ENCODE assay signal across 18 mouse cellular contexts in the genomic region with DNA sequence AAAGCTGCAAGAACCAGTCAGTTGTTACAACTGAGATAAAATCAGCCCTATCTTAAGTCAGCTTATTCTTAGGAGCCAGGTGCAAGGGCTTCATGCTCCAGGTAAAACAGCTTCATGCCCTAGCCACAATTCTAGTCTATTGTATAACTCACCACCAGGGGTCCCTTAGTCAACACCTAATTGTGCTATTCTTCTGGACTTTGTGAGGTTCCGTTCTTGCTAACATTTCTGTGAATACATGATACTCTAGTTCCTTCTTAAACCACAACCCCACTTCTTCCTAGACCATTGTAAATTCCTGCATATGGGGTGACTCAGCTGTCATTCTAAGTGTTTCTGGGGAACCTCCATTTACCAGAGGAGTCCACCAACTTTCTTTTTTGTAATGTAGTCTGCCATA. TPM values are rescaled to one million over a fixed set of nuclear protein-coding genes. Genes with fewer than 3 reads are reported as not detected.
A peak's percentile ranks its signal among the peaks of the same experiment; 100 is the strongest.
DNase-seq lines count a peak whose midpoint lies in the region; ATAC-seq and TF ChIP-seq lines count a peak whose summit lies in the region.
"Had no signal": no experiment of that assay in that cellular context is flagged by ENCODE, and none has a peak within 500 bp of the region (broad histone marks: within the 10 kb centered on the region; RNA-seq: fewer than 3 reads in every experiment).

No protein-coding gene starts in this region.

- H3K4me1 ChIP-seq in liver, postnatal 0 days (ENCODE audit: insufficient read depth), result no peaks in the 10 kb centered on the region
- no peaks in the 10 kb centered on the region for H3K4me1 ChIP-seq in liver, embryonic 11.5 days (replicated peaks; ENCODE audit: control insufficient read depth, insufficient read depth, low read length)
- H3K4me1 ChIP-seq in heart, embryonic 12.5 days (replicated peaks), result no peaks in the 10 kb centered on the region
- H3K4me1 ChIP-seq: forebrain, embryonic 13.5 days; hindbrain, embryonic 15.5 days; limb, embryonic 12.5 days; midbrain, embryonic 12.5 days had no signal

- no peak for DNase-seq in liver, postnatal 0 days
- no peak for DNase-seq in liver, embryonic 11.5 days (ENCODE audit: low spot score)
- peak; percentile 7 for DNase-seq in CD4-positive, CD25-positive, alpha-beta regulatory T cell, adult 2 months (ENCODE audit: low read depth, low spot score)
- DNase-seq in right cerebral cortex, postnatal 14 days, result no peak
- no peak for DNase-seq in embryo, embryonic 10.5 days (ENCODE audit: low spot score)
- DNase-seq: adrenal gland, adult 8-10 months; cerebellum, adult 9-10 months; embryo, embryonic 11 days; kidney, adult 9 months; lung, adult 18-20 months; right cerebral cortex, postnatal 25 days had no signal

- TF ChIP-seq EP300 in liver, postnatal 0 days (IDR thresholded peaks at IDR 0.05; ENCODE audit: low read depth), result no peak

- TF ChIP-seq CTCF in liver, postnatal 0 days (IDR thresholded peaks at IDR 0.05; ENCODE audit: low read depth), result peak; percentile 35

- H3K4me3 ChIP-seq in liver, postnatal 0 days (ENCODE audit: low read depth, low read length), result no peak overlapping the region
- no peak overlapping the region for H3K4me3 ChIP-seq in liver, embryonic 11.5 days (ENCODE audit: low read depth, low read length)
- H3K4me3 ChIP-seq in heart, embryonic 12.5 days, result no peak overlapping the region
- H3K4me3 ChIP-seq: forebrain, embryonic 13.5 days; hindbrain, embryonic 15.5 days; limb, embryonic 12.5 days; midbrain, embryonic 12.5 days had no signal

- H3K9me3 ChIP-seq in liver, postnatal 0 days (ENCODE audit: low read length), result no peaks in the 10 kb centered on the region
- no peaks in the 10 kb centered on the region for H3K9me3 ChIP-seq in liver, embryonic 11.5 days (ENCODE audit: control insufficient read depth, low read length)
- H3K9me3 ChIP-seq in heart, embryonic 12.5 days (replicated peaks), result no peaks in the 10 kb centered on the region
- H3K9me3 ChIP-seq: forebrain, embryonic 13.5 days; hindbrain, embryonic 15.5 days; limb, embryonic 12.5 days; midbrain, embryonic 12.5 days had no signal

- no peak overlapping the region for H3K9ac ChIP-seq in liver, postnatal 0 days (replicated peaks)
- no peak overlapping the region for H3K9ac ChIP-seq in liver, embryonic 11.5 days (ENCODE audit: low read depth, low read length)
- no peak overlapping the region for H3K9ac ChIP-seq in heart, embryonic 12.5 days
- H3K9ac ChIP-seq: forebrain, embryonic 13.5 days; hindbrain, embryonic 15.5 days; limb, embryonic 12.5 days; midbrain, embryonic 12.5 days had no signal

- WGBS in liver, postnatal 0 days (ENCODE audit: insufficient replicate concordance), result 43% methylated on average over 1 of the region's 1 CpGs
- WGBS in liver, embryonic 11.5 days, result 30% methylated on average over 1 of the region's 1 CpGs
- WGBS in heart, embryonic 12.5 days, result 74% methylated on average over 1 of the region's 1 CpGs

- no peak overlapping the region for H3K27ac ChIP-seq in liver, postnatal 0 days (ENCODE audit: low read depth)
- no peak overlapping the region for H3K27ac ChIP-seq in liver, embryonic 11.5 days (ENCODE audit: low read depth, low read length)
- no peak overlapping the region for H3K27ac ChIP-seq in heart, embryonic 12.5 days (ENCODE audit: poor library complexity, severe bottlenecking)
- H3K27ac ChIP-seq: forebrain, embryonic 13.5 days; hindbrain, embryonic 15.5 days; limb, embryonic 12.5 days; midbrain, embryonic 12.5 days had no signal

- H3K36me3 ChIP-seq in liver, postnatal 0 days (replicated peaks; ENCODE audit: insufficient read depth, low read length), result no peaks in the 10 kb centered on the region
- no peaks in the 10 kb centered on the region for H3K36me3 ChIP-seq in liver, embryonic 11.5 days (ENCODE audit: control insufficient read depth, insufficient read depth, low read length)
- H3K36me3 ChIP-seq in heart, embryonic 12.5 days, result no peaks in the 10 kb centered on the region
- H3K36me3 ChIP-seq: hindbrain, embryonic 15.5 days; limb, embryonic 12.5 days; midbrain, embryonic 12.5 days had no signal

- H3K4me2 ChIP-seq in liver, postnatal 0 days (ENCODE audit: low read depth, low read length), result no peak overlapping the region
- no peak overlapping the region for H3K4me2 ChIP-seq in liver, embryonic 11.5 days
- H3K4me2 ChIP-seq in heart, embryonic 12.5 days, result no peak overlapping the region
- H3K4me2 ChIP-seq: forebrain, embryonic 13.5 days; hindbrain, embryonic 15.5 days; limb, embryonic 12.5 days; midbrain, embryonic 12.5 days had no signal

- H3K27me3 ChIP-seq in liver, postnatal 0 days (ENCODE audit: insufficient read depth, low read length), result no peaks in the 10 kb centered on the region
- no peaks in the 10 kb centered on the region for H3K27me3 ChIP-seq in liver, embryonic 11.5 days (replicated peaks; ENCODE audit: control insufficient read depth, insufficient read depth, low read length)
- no peaks in the 10 kb centered on the region for H3K27me3 ChIP-seq in heart, embryonic 12.5 days (replicated peaks)
- H3K27me3 ChIP-seq: forebrain, embryonic 13.5 days; hindbrain, embryonic 15.5 days; limb, embryonic 12.5 days; midbrain, embryonic 12.5 days had no signal

- ATAC-seq in liver, postnatal 0 days, result no peak
- ATAC-seq in liver, embryonic 11.5 days (replicated peaks; ENCODE audit: low FRiP score), result no peak
- ATAC-seq in activated CD4-positive, CD25-positive, alpha-beta regulatory T cell, adult 4 months, result peak; percentile 59
- ATAC-seq in megakaryocyte progenitor cell, adult 5-6 weeks (replicated peaks; ENCODE audit: poor library complexity), result peak; percentile 91
- ATAC-seq in heart, embryonic 12.5 days (ENCODE audit: insufficient number of reproducible peaks, low FRiP score), result no peak
- ATAC-seq: forebrain, embryonic 13.5 days had no signal

RNA-seq across cellular contexts. Expression of gene Gm49339, which starts 57.9 kb away (rescaled TPM):
- polyA plus RNA-seq in liver, postnatal 0 days (2015; fragmentation: Nextera tagmentation; extraction: Ambion mirVana), result 0.25 and 4.0 TPM in 2 replicates
- 2.5 TPM in 1 of 2 replicates, not detected in the other for polyA plus RNA-seq in liver, embryonic 11.5 days (2014; fragmentation: Nextera tagmentation; extraction: Ambion mirVana)
- 10 to 100 TPM; 32.1 to 69.5 TPM for polyA plus RNA-seq in activated CD4-positive, CD25-positive, alpha-beta regulatory T cell, adult 4 months (2017; shearing (Covaris generic))
- 1.1 TPM in 1 of 2 replicates, not detected in the other for total RNA-seq in megakaryocyte progenitor cell, adult 5-6 weeks (2015)
- total RNA-seq in megakaryocyte progenitor cell, adult 5-6 weeks (2017), result 0.20 and 1.1 TPM in 2 replicates
- polyA plus RNA-seq in heart, embryonic 12.5 days (2016; fragmentation: Nextera tagmentation; extraction: Ambion mirVana), result not detected in 2 replicates
- polyA plus RNA-seq: forebrain, embryonic 13.5 days; hindbrain, embryonic 15.5 days; limb, embryonic 12.5 days; midbrain, embryonic 12.5 days had no signal

RNA-seq across cellular contexts. Expression of gene Lilr4b, which starts 57.9 kb away (rescaled TPM):
- polyA plus RNA-seq in liver, postnatal 0 days (2015; fragmentation: Nextera tagmentation; extraction: Ambion mirVana), result 4.0 and 4.4 TPM in 2 replicates
- 0.96 and 1.1 TPM in 2 replicates for polyA plus RNA-seq in liver, embryonic 11.5 days (2014; fragmentation: Nextera tagmentation; extraction: Ambion mirVana)
- 10 to 100 TPM; 40.3 to 56.1 TPM for polyA plus RNA-seq in activated CD4-positive, CD25-positive, alpha-beta regulatory T cell, adult 4 months (2017; shearing (Covaris generic))
- 19.2 and 24.3 TPM in 2 replicates for total RNA-seq in megakaryocyte progenitor cell, adult 5-6 weeks (2015)
- total RNA-seq in megakaryocyte progenitor cell, adult 5-6 weeks (2017), result 12.6 and 21.0 TPM in 2 replicates
- polyA plus RNA-seq in heart, embryonic 12.5 days (2016; fragmentation: Nextera tagmentation; extraction: Ambion mirVana), result 0.18 and 0.43 TPM in 2 replicates
- polyA plus RNA-seq: forebrain, embryonic 13.5 days; midbrain, embryonic 12.5 days had no signal

Comparison
In these comparisons a context has a peak if more than half of its experiments do, and no peak if none do; other contexts are left out.
1. ATAC-seq: peak in activated CD4-positive, CD25-positive, alpha-beta regulatory T cell, adult 4 months (single experiment) and megakaryocyte progenitor cell, adult 5-6 weeks (single experiment); none in liver, postnatal 0 days (single experiment), liver, embryonic 11.5 days (single experiment) and heart, embryonic 12.5 days (single experiment).